ENCODE assay signal across 18 mouse cellular contexts in the genomic region with DNA sequence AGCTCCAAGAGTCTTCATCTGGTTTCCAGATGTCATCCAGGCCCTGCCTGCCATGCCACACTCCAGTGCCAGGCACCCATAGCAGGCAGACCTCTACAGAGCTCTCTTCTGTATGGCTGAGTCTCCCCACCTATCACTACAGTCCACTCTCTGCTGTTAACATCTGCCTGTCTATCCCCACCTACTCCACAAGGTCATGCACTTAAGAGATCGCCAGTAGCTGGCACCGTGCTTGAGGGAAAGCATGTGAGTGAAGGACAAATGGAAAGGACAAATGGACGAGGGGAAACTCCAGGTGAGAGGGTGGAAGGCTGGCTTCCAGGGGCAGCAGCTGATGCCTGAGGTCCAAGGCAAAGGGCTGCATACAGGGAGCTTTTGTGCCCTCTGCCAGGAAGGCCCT.
DNase-seq lines count a peak whose midpoint lies in the region; ATAC-seq and TF ChIP-seq lines count a peak whose summit lies in the region.
"Had no signal": no experiment of that assay in that cellular context is flagged by ENCODE, and none has a peak within 500 bp of the region (broad histone marks: within the 10 kb centered on the region; RNA-seq: fewer than 3 reads in every experiment).

No protein-coding gene starts in this region.

- no peak overlapping the region for H3K4me2 ChIP-seq in heart, embryonic 11.5 days
- H3K4me2 ChIP-seq: forebrain, embryonic 15.5 days; heart, embryonic 13.5 days; hindbrain, embryonic 13.5 days had no signal

- no peaks in the 10 kb centered on the region; the same call in 1 of the 2 replicates for H3K4me1 ChIP-seq in heart, adult 2 months (ENCODE audit: control insufficient read depth, insufficient read depth, low read length)
- H3K4me1 ChIP-seq in heart, embryonic 11.5 days (ENCODE audit: control insufficient read depth, insufficient read depth, low read length), result peaks cover 7% of the 10 kb centered on the region
- H3K4me1 ChIP-seq in testis, adult 2 months (ENCODE audit: control insufficient read depth, insufficient read depth, low read length), result no peaks in the 10 kb centered on the region
- H3K4me1 ChIP-seq: forebrain, embryonic 15.5 days; hindbrain, embryonic 13.5 days had no signal

- H3K4me3 ChIP-seq in heart, adult 2 months, result no peak overlapping the region
- H3K4me3 ChIP-seq in heart, embryonic 11.5 days (ENCODE audit: low read depth, low read length), result no peak overlapping the region
- H3K4me3 ChIP-seq in testis, adult 2 months (ENCODE audit: control insufficient read depth, low read depth, low read length), result peak overlapping the region; percentile 30
- H3K4me3 ChIP-seq: erythroblast, embryonic 14.5 days; forebrain, embryonic 10.5 days; forebrain, embryonic 15.5 days; heart, embryonic 13.5 days; hindbrain, embryonic 13.5 days had no signal

- TF ChIP-seq CTCF in heart, adult 2 months (IDR thresholded peaks at IDR 0.05), result no peak
- TF ChIP-seq CTCF in testis, adult 2 months (IDR thresholded peaks at IDR 0.05; ENCODE audit: control insufficient read depth, insufficient read depth, insufficient replicate concordance, low read depth, low read length), result no peak

- WGBS in heart, adult 2 months, result 56% methylated on average over 3 of the region's 3 CpGs
- 55% methylated on average over 3 of the region's 3 CpGs for WGBS in heart, embryonic 11.5 days (ENCODE audit: insufficient replicate concordance)

- H3K79me2 ChIP-seq in heart, adult 2 months (replicated peaks; ENCODE audit: control insufficient read depth, insufficient read depth, low read length), result no peaks in the 10 kb centered on the region

- no peaks in the 10 kb centered on the region for H3K9me3 ChIP-seq in heart, embryonic 11.5 days (replicated peaks; ENCODE audit: control insufficient read depth, low read length)
- H3K9me3 ChIP-seq: forebrain, embryonic 10.5 days; forebrain, embryonic 15.5 days; heart, embryonic 13.5 days had no signal

- no peaks in the 10 kb centered on the region for H3K27me3 ChIP-seq in heart, adult 2 months (ENCODE audit: control insufficient read depth, insufficient read depth, low read length)
- no peaks in the 10 kb centered on the region for H3K27me3 ChIP-seq in heart, embryonic 11.5 days (ENCODE audit: control insufficient read depth, insufficient read depth, low read length)
- H3K27me3 ChIP-seq in testis, adult 2 months (ENCODE audit: control insufficient read depth, insufficient read depth, low read length), result no peaks in the 10 kb centered on the region
- H3K27me3 ChIP-seq: forebrain, embryonic 15.5 days; heart, embryonic 13.5 days; hindbrain, embryonic 13.5 days had no signal

- intact Hi-C loops in heart, adult 2 months (cut with DNase I), result no loop called here
- intact Hi-C loops in heart, postnatal 10 days (cut with DNase I), result no loop called here

- no peak for TF ChIP-seq EP300 in heart, adult 2 months (IDR thresholded peaks at IDR 0.05; ENCODE audit: insufficient read depth, low read depth, low read length)

- H3K36me3 ChIP-seq in heart, adult 2 months (ENCODE audit: control insufficient read depth, insufficient read depth, low read length), result no peaks in the 10 kb centered on the region
- no peaks in the 10 kb centered on the region for H3K36me3 ChIP-seq in heart, embryonic 11.5 days (ENCODE audit: control insufficient read depth, insufficient read depth, low read length)
- H3K36me3 ChIP-seq in testis, adult 2 months (ENCODE audit: control insufficient read depth, insufficient read depth, low read length), result peaks cover 1% of the 10 kb centered on the region; the same call in 1 of the 2 replicates
- H3K36me3 ChIP-seq: forebrain, embryonic 15.5 days; heart, embryonic 13.5 days had no signal

- peak; percentile 25 to 35 for DNase-seq in heart, adult 2 months
- no peak for DNase-seq in testis, postnatal 14 days (ENCODE audit: low spot score)
- DNase-seq in heart, postnatal 10 days, result peak; percentile 49 to 57
- DNase-seq in frontal cortex, postnatal 36 days (ENCODE audit: low spot score in 2 of 2), result no peak
- DNase-seq in embryo, embryonic 9.5 days (ENCODE audit: extremely low spot score), result no peak
- DNase-seq: adrenal gland, adult 8-10 months; adrenal gland, postnatal 36 days; cerebellum, adult 2 months; cerebellum, postnatal 25 days; gastrocnemius, postnatal 10 days had no signal

- H3K27ac ChIP-seq in heart, adult 2 months, result no peak overlapping the region
- no peak overlapping the region for H3K27ac ChIP-seq in heart, embryonic 11.5 days (ENCODE audit: low read depth, low read length)
- H3K27ac ChIP-seq in testis, adult 2 months (ENCODE audit: control insufficient read depth, insufficient read depth, low read depth, low read length), result no peak overlapping the region
- H3K27ac ChIP-seq: forebrain, embryonic 10.5 days; forebrain, embryonic 15.5 days; heart, embryonic 13.5 days; hindbrain, embryonic 13.5 days; hindbrain, postnatal 0 days had no signal

- no peak for TF ChIP-seq POLR2A in heart, adult 2 months (IDR thresholded peaks at IDR 0.05; ENCODE audit: insufficient read depth, low read depth, low read length)
- no peak for TF ChIP-seq POLR2A in testis, adult 2 months (IDR thresholded peaks at IDR 0.05; ENCODE audit: control insufficient read depth, low read depth, low read length)

- ATAC-seq in heart, embryonic 11.5 days (replicated peaks; ENCODE audit: insufficient number of reproducible peaks, low FRiP score, low TSS enrichment), result no peak
- ATAC-seq: forebrain, embryonic 15.5 days; hindbrain, postnatal 0 days had no signal

- H3K9ac ChIP-seq in heart, adult 2 months (ENCODE audit: low read depth, low read length), result no peak overlapping the region
- no peak overlapping the region for H3K9ac ChIP-seq in heart, embryonic 11.5 days (ENCODE audit: low read depth, low read length)
- H3K9ac ChIP-seq: forebrain, embryonic 15.5 days; heart, embryonic 13.5 days; hindbrain, embryonic 13.5 days had no signal

Comparison
In these comparisons a context has a peak if more than half of its experiments do, and no peak if none do; other contexts are left out.
1. DNase-seq: peak in heart, adult 2 months (2 of 2) and heart, postnatal 10 days (2 of 2); none in testis, postnatal 14 days (single experiment), frontal cortex, postnatal 36 days (0 of 2) and embryo, embryonic 9.5 days (single experiment).